Mouse (Mus musculus) hindbrain, postnatal 0 days (tissue): ENCODE results near the gene Kpna2. TPM values are rescaled to one million over a fixed set of nuclear protein-coding genes. Genes with fewer than 3 reads are reported as not detected.
A peak's percentile ranks its signal among the peaks of the same experiment; 100 is the strongest.

Experiments
- ATAC-seq: fragments of 200-750 bp; cut with Nextera tagmentation; 2 replicates; pipeline ENCODE4 v1.8.0; 2017; ENCODE audit warnings: mild to moderate bottlenecking, moderate TSS enrichment, moderate library complexity
- DNase-seq: peaks from one replicate; pipeline ENCODE4 v3.0.0-alpha.2; 2015; ENCODE audit warnings: low spot score
- H3K27ac ChIP-seq: fragments of 300-500 bp; sonication (generic); 2 replicates; pipeline ENCODE4 v1.5.1; 2014; ENCODE audit warnings: mild to moderate bottlenecking
- H3K27me3 ChIP-seq: fragments of 300-500 bp; sonication (generic); 2 replicates; pipeline ENCODE4 v1.6.1; 2014; ENCODE audit warnings: low read length, mixed read lengths; ENCODE audit not compliant: insufficient read depth
- H3K36me3 ChIP-seq: fragments of 300-500 bp; sonication (generic); 2 replicates; pipeline ENCODE4 v1.6.1; 2014; ENCODE audit warnings: low read length, mixed read lengths; ENCODE audit not compliant: insufficient read depth
- H3K4me1 ChIP-seq: fragments of 300-500 bp; sonication (generic); 2 replicates; pipeline ENCODE4 v1.6.1; 2014; ENCODE audit warnings: antibody characterized with exemption, low read length, mixed read lengths; ENCODE audit not compliant: insufficient read depth
- H3K4me2 ChIP-seq: fragments of 300-500 bp; sonication (generic); 2 replicates; pipeline ENCODE4 v1.6.1; 2014; ENCODE audit warnings: low read depth, mild to moderate bottlenecking, low read length, moderate library complexity, mixed read lengths
- H3K4me3 ChIP-seq: fragments of 300-500 bp; sonication (generic); 2 replicates; pipeline ENCODE4 v1.5.1; 2014; ENCODE audit warnings: low read length
- H3K9ac ChIP-seq: fragments of 300-500 bp; sonication (generic); replicated peaks from 2 replicates; pipeline ENCODE4 v1.6.1; 2014; ENCODE audit warnings: mild to moderate bottlenecking, low read length, moderate library complexity, mixed read lengths
- H3K9me3 ChIP-seq: fragments of 300-500 bp; sonication (generic); 2 replicates; pipeline ENCODE4 v1.6.1; 2016; ENCODE audit warnings: low read length, mixed read lengths
- CTCF ChIP-seq: IDR thresholded peaks from 2 replicates; pipeline ENCODE4 v1.5.1; 2016; ENCODE audit warnings: antibody characterized with exemption, control low read depth, low read depth
- WGBS: fragments of 180-500 bp; shearing (Covaris S2); extraction: QIAGEN DNeasy Blood & Tissue Kit; methylation state at CpG from one replicate; pipeline ENCODE4 v1.1.7; 2014; 5-methylcytosine and 5-hydroxymethylcytosine counted together
- polyA plus RNA-seq: library from polyadenylated mRNA; unstranded; fragments of >200 nt; fragmentation: Nextera tagmentation; extraction: Ambion mirVana; gene quantifications from 2 replicates; pipeline ENCODE4 v1.2.1, GENCODE M21; 2015
- total RNA-seq: library from RNA; depleted of rRNA; stranded (reverse); fragments of >200 nt; gene quantifications from 2 replicates; pipeline ENCODE4 v1.2.3, GENCODE M21; 2014; rRNA removed

The Kpna2 gene
- total RNA-seq (85.8 and 94.4 TPM in 2 replicates), polyA plus RNA-seq (106 and 111 TPM in 2 replicates)

DNA sequence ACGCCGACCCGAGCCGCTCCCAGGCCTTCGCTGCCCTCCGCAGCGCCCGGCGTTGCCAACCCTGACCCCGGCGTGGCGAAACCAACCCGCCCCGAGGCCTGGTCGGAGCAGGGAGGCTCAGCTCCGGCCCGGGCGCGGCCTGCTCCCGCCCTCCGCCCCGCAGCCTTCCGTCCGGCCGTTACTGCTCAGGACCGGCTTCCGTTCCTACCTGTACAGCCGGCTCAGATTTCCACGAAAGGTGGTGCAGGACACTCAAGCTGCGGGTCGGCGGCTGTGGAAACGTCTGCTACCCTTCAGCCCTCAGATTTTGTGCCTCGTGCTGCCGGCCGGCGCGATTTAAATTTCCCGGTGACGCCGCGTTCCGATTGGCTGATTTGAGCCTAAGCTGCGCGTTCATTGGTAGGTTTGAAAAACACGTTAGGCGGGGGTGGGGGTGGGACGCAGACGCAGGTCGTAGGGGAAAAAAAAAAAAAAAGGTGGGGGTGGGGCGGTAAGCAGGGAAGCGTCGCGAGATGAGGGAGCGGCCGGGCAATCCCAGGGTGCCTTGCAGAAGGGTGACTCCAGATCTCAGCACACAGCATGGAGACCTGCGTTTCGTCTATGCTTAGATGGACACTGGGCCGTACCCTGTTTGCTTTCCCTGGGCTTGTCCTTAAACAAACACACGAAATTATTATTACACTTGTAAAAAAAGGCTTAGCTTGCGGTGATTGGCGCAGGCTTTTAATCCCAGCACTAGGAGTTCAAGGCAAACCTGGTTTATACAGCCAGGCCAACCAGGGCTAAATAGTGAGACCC, at the start of gene Kpna2:
TSS of gene Kpna2 (minus strand) at position 391 of the 798 bp plus-strand sequence.
- H3K4me3 ChIP-seq: peak within 1 kb of the TSS; percentile 91
- no peaks in the 10 kb centered on the region for H3K27me3 ChIP-seq
- peak within 1 kb of the TSS; percentile 57 for H3K4me2 ChIP-seq
- peak; percentile 95 for ATAC-seq
- no peak for TF ChIP-seq CTCF
- peak; percentile 96 for DNase-seq
- no peaks in the 10 kb centered on the region for H3K4me1 ChIP-seq
- peak within 1 kb of the TSS; percentile 73 for H3K9ac ChIP-seq
- WGBS: under 1% methylated on average over 61 of the region's 62 CpGs
- peaks cover 17% of the 10 kb centered on the region; the same call in 1 of the 2 replicates for H3K36me3 ChIP-seq
- no peaks in the 10 kb centered on the region for H3K9me3 ChIP-seq
- peak within 1 kb of the TSS; percentile 84 for H3K27ac ChIP-seq

DNA sequence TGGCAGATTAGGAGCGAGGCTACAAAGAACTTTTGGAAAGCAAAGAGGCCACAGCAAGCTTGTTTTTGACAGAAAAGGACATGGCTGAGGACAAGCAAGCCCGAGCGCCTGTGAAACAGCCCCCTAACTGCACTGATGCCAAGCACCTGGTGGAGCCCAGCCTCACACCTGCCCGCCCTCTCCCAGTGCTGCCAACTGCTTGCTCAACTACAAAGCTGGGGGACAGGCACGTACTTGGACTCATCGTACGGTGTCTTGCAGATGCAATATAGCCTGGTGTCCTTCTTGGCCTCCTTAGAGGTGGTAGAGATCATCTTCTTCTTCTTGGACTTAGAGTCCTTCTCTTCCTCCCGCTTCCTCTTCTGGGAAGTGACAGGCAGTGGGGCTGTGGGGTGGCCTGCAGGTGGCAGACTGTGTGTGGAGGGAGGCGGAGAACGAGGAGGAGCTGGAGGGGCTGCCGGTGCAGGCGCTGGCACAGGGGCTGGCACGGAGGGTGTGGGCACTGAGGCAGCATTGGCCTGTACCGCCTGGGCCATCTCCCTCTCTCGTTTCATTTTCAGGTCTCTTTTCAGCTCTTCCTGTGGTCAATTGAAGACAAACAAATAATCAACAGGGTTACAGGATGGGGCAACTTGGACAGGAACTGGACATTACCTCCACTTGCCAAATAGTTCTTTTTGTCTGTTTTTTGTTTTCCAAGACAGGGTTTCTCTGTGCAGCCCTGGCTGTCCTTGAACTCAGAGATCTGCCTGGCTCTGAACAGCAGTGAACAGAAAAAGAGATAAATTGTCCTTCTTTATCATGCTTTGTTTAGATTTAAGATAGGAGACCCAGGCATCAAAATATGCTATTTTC, 47.7 kb upstream of the Kpna2 start:
- Histone ChIP-seq H3K4me2 (no peak overlapping the region), H3K4me1 (no peaks in the 10 kb centered on the region), H3K27me3 (no peaks in the 10 kb centered on the region), H3K9ac (no peak overlapping the region), H3K9me3 (no peaks in the 10 kb centered on the region), H3K4me3 (no peak overlapping the region), H3K27ac (peak overlapping the region; percentile 36; the same call in 1 of the 2 replicates), H3K36me3 (peaks cover 30% of the 10 kb centered on the region)
- WGBS: 82% methylated on average over 15 of the region's 15 CpGs
- ATAC-seq (no peak), DNase-seq (no peak)
- no peak for TF ChIP-seq CTCF

DNA sequence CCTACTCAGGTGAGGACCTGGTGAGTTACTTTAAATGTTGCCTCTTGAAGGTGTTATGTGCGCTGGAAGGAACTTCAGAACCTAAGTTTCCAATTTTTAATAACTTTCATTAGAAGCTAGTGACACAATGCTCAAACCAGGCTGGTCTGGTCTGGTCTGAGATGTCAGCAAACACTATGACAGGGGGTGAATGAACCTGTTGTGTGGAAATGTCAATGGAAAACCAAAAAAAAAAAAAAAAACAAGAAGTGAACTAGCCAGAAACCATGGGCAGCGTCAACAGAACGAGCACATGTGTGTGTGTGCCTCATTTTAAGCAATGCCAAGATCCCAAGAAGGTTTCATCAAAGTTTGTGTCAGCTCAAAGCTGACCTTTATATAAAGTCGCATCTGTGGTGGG, 46.2 kb upstream of the Kpna2 start:
- DNase-seq (no peak), ATAC-seq (no peak)
- H3K36me3 ChIP-seq: peaks cover 35% of the 10 kb centered on the region
- no peak overlapping the region for H3K4me2 ChIP-seq
- no peaks in the 10 kb centered on the region for H3K27me3 ChIP-seq
- TF ChIP-seq CTCF: no peak
- no peak overlapping the region for H3K4me3 ChIP-seq
- WGBS: 90% methylated on average over 4 of the region's 4 CpGs
- H3K27ac ChIP-seq: no peak overlapping the region
- H3K4me1 ChIP-seq: no peaks in the 10 kb centered on the region
- no peaks in the 10 kb centered on the region for H3K9me3 ChIP-seq
- no peak overlapping the region for H3K9ac ChIP-seq

DNA sequence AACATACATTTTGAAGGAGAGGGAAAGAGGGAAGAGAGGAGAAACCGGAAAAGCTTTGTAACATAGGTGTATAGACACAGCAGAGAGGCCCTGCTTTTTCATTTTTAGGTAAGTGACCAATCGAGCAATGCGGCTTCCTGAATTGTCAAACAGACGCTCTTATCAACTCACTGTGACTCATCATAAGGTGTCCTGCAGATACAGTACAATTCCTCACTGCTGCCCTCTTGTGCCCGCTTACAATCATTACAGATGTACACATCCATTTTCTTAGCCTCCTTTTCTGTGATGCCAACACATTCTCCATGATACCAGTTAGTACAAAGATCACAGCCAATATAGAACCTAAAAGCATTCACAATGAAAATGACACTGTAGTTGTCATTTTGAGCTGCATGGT, 45.0 kb upstream of the Kpna2 start:
- H3K36me3 ChIP-seq: peaks cover 43% of the 10 kb centered on the region
- H3K9ac ChIP-seq: no peak overlapping the region
- peak; percentile 83 for TF ChIP-seq CTCF
- H3K27me3 ChIP-seq: no peaks in the 10 kb centered on the region
- no peak overlapping the region for H3K4me3 ChIP-seq
- no peak overlapping the region for H3K27ac ChIP-seq
- no peaks in the 10 kb centered on the region for H3K9me3 ChIP-seq
- no peaks in the 10 kb centered on the region for H3K4me1 ChIP-seq
- peak; percentile 70; the same call in 1 of the 2 replicates for ATAC-seq
- no peak overlapping the region for H3K4me2 ChIP-seq
- peak; percentile 87 for DNase-seq
- WGBS: 49% methylated on average over 5 of the region's 5 CpGs

DNA sequence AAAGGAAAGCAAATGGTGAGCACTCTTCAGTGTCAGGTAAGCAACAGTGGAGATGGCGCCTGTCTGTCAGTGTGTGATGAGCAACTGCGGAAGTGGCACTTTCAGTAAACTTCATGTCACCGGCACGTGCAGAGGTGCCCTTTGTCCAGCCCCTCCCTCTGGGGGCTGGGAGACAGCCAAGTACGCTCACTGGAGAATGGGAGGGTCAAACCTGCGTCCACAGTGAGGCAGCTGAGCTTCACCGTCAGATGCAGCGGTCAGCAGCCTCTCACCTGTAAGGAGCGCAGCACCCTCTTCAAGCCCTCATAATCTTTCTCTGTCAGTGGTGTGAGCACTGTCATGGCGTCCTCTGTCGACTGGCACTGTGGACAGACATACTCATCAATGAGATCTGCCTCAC, 44.0 kb upstream of the Kpna2 start:
- no peak for DNase-seq
- 89% methylated on average over 11 of the region's 11 CpGs for WGBS
- Histone ChIP-seq H3K9ac (no peak overlapping the region), H3K27ac (no peak overlapping the region), H3K4me3 (no peak overlapping the region), H3K27me3 (no peaks in the 10 kb centered on the region), H3K9me3 (no peaks in the 10 kb centered on the region), H3K36me3 (peaks cover 45% of the 10 kb centered on the region), H3K4me1 (no peaks in the 10 kb centered on the region), H3K4me2 (no peak overlapping the region)
- no peak for ATAC-seq
- TF ChIP-seq CTCF: no peak

- ATAC-seq (no peak), DNase-seq (no peak)
- Histone ChIP-seq H3K4me3 (no peak overlapping the region), H3K27ac (no peak overlapping the region), H3K4me1 (no peaks in the 10 kb centered on the region), H3K36me3 (peaks cover 43% of the 10 kb centered on the region), H3K9me3 (no peaks in the 10 kb centered on the region), H3K27me3 (no peaks in the 10 kb centered on the region), H3K4me2 (no peak overlapping the region), H3K9ac (no peak overlapping the region)
- 83% methylated on average over 3 of the region's 3 CpGs for WGBS
- TF ChIP-seq CTCF: no peak
These were observed 42.1 kb upstream of the Kpna2 start for GRCm38 (mm10) chr11:107041396-107041795.
